Mouse (Mus musculus) heart, postnatal 0 days (tissue): ENCODE measurements around the gene Gm21992.

ENCODE experiments used
- CTCF ChIP-seq: IDR thresholded peaks from 2 replicates; pipeline ENCODE4 v1.5.1; 2016; ENCODE audit warnings: antibody characterized with exemption, control low read depth, low read depth
- EP300 ChIP-seq: IDR thresholded peaks from 2 replicates; pipeline ENCODE4 v1.6.1; 2016; ENCODE audit warnings: antibody characterized with exemption, low read depth

GRCm38 (mm10) chr19:4810309-4810708 lies 1.1 kb downstream of the Gm21992 start:
- TF ChIP-seq CTCF = no peak
- TF ChIP-seq EP300 = no peak
